Mouse (Mus musculus) ES-E14 (cell line): ENCODE results near the gene Sox5. TPM values are rescaled to one million over a fixed set of nuclear protein-coding genes. Genes with fewer than 3 reads are reported as not detected.

ENCODE experiments used
- DNase-seq: peaks from one replicate; pipeline ENCODE4 v3.0.0-alpha.2; 2013; ENCODE audit warnings: low read depth, low spot score
- H3K27ac ChIP-seq: 2 replicates; pipeline ENCODE4 v1.5.1; 2012; ENCODE audit warnings: low read depth, mild to moderate bottlenecking, low read length, moderate library complexity, mixed read lengths; ENCODE audit not compliant: poor library complexity, insufficient read depth, severe bottlenecking
- H3K36me3 ChIP-seq: 2 replicates; pipeline ENCODE4 v1.6.1; 2012; ENCODE audit warnings: mild to moderate bottlenecking, low read length, moderate library complexity, mixed read lengths; ENCODE audit not compliant: control insufficient read depth, poor library complexity, insufficient read depth, severe bottlenecking
- H3K4me1 ChIP-seq, 2 experiments: fragments of 150-350 bp in 1 of 2; sonication (generic) in 1 of 2; 2 replicates each; pipeline ENCODE4 v1.6.1; 2012; ENCODE audit warnings: low read length in 2 of 2, mild to moderate bottlenecking in 1 of 2, mixed read lengths in 1 of 2; ENCODE audit not compliant: control insufficient read depth in 2 of 2, insufficient read depth in 2 of 2, poor library complexity in 1 of 2
- H3K4me3 ChIP-seq, 2 experiments: fragments of 150-350 bp in 1 of 2; sonication (generic) in 1 of 2; 2 replicates each; pipeline ENCODE4 v1.5.1; 2012; ENCODE audit warnings: low read length in 2 of 2, low read depth in 1 of 2, mild to moderate bottlenecking in 1 of 2, mixed read lengths in 1 of 2; ENCODE audit not compliant: insufficient read depth in 1 of 2, poor library complexity in 1 of 2, severe bottlenecking in 1 of 2
- H3K9ac ChIP-seq: 2 replicates; pipeline ENCODE4 v1.6.1; 2012; ENCODE audit warnings: low read depth, mild to moderate bottlenecking, low read length, mixed read lengths; ENCODE audit not compliant: poor library complexity, insufficient read depth, severe bottlenecking
- H3K9me3 ChIP-seq: fragments of 150-350 bp; sonication (generic); 2 replicates; pipeline ENCODE4 v1.6.1; 2012; ENCODE audit warnings: low read depth, mild to moderate bottlenecking, low read length; ENCODE audit not compliant: control insufficient read depth, insufficient read depth
- CHD2 ChIP-seq: IDR thresholded peaks from 2 replicates; pipeline ENCODE4 v1.6.1; 2014; ENCODE audit warnings: mild to moderate bottlenecking, low read depth, low read length, inconsistent platforms
- HCFC1 ChIP-seq: IDR thresholded peaks from 2 replicates; pipeline ENCODE4 v1.6.1; 2012; ENCODE audit warnings: low read length, inconsistent platforms, borderline replicate concordance; ENCODE audit not compliant: insufficient read depth
- MAFK ChIP-seq: IDR thresholded peaks from 2 replicates; pipeline ENCODE4 v1.6.1; 2014; ENCODE audit warnings: mild to moderate bottlenecking, low read depth, low read length, inconsistent platforms; ENCODE audit not compliant: insufficient read depth
- ZC3H11A ChIP-seq: IDR thresholded peaks from 2 replicates; pipeline ENCODE4 v1.6.1; 2012; ENCODE audit warnings: low read depth, mild to moderate bottlenecking, inconsistent platforms, low read length, borderline replicate concordance
- ZNF384 ChIP-seq: IDR thresholded peaks from 2 replicates; pipeline ENCODE4 v1.6.1; 2012; ENCODE audit warnings: low read depth, low read length, inconsistent platforms
- in situ Hi-C, 2 experiments: fragments of 600-800 bp; cut with MboI; formaldehyde crosslinking; loops; one replicate each; pipeline ENCODE4 v1.15.1; 2025; ENCODE audit warnings: low sequenced_read_pairs in 2 of 2, inconsistent platforms in 1 of 2; ENCODE audit not compliant: unreplicated experiment in 2 of 2
- total RNA-seq: library from RNA; depleted of rRNA; stranded (reverse); fragments of 300-350 nt; gene quantifications from 2 replicates; pipeline ENCODE4 v1.2.3, GENCODE M21; 2012

Sox5 gene
- total RNA-seq, 1 experiment, result 0.36 TPM

DNA sequence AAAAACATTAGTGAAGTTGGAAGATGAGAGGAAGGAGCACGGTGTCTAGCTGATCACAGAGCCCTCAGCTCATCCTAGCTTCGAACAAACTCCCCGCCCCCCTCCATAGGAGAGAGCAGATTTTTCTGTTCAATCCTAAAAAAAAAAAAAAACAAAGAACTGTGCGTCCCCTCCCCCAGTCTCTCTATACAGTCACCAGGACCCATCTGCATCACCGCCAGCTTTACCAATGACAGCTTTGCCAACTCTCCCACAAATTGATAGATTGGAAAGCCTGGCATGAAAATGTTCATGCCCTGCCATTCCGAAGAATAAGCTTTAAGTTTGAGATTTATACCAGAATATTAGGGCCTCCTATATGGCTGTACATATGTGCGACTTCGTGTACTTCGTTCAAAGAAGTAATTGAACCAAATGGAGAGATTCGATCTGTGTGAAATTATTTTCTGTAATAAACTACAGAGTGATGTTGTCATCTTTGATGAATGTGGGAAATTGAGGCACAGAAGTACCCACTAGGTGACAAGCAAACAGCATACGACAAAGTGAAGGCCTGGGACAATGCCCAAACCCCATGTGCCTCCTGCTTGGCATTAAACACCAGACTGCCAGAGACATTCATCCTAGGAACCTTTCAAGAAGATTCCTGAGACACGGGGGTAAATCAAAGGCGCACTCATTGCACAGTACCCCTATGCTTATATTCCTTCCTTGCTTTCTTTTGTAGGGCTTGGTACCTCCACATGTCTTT, 459.3 kb downstream of the Sox5 start:
- H3K4me3 ChIP-seq, result no peak overlapping the region
- peaks cover 0 to 7% of the 10 kb centered on the region in 2 experiments; a peak in 2 of 4 replicates for H3K4me1 ChIP-seq
- H3K9ac ChIP-seq, result no peak overlapping the region
- TF ChIP-seq HCFC1 (no peak), ZNF384 (no peak), CHD2 (no peak), ZC3H11A (no peak), MAFK (no peak)
- H3K9me3 ChIP-seq, result no peaks in the 10 kb centered on the region
- in situ Hi-C loops, result no loop called here
- no peak for DNase-seq
- H3K27ac ChIP-seq, result no peak overlapping the region
- no peaks in the 10 kb centered on the region for H3K36me3 ChIP-seq

DNA sequence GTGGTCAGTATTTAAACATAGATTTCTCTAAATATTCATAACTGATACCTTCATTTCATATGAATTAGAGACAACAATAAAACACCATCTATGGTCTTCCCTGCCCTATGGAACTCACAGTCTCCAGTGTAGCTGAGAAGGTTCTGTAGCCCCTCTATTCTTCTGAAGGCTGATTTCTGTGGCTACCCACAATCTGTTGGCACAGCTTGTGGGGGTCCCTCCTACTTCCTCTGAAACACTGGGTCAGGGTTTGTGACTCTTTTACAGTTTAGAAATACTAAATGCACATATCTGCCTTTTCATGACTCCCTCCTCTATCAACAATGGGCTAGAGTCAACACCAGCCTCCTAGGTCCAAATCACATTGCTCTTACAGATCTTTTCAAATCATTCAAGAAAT, 461.4 kb downstream of the Sox5 start:
- TF ChIP-seq CHD2 (no peak), ZNF384 (no peak), ZC3H11A (no peak), MAFK (no peak), HCFC1 (no peak)
- no peak overlapping the region for H3K4me3 ChIP-seq
- in situ Hi-C loops, result no loop called here

DNA sequence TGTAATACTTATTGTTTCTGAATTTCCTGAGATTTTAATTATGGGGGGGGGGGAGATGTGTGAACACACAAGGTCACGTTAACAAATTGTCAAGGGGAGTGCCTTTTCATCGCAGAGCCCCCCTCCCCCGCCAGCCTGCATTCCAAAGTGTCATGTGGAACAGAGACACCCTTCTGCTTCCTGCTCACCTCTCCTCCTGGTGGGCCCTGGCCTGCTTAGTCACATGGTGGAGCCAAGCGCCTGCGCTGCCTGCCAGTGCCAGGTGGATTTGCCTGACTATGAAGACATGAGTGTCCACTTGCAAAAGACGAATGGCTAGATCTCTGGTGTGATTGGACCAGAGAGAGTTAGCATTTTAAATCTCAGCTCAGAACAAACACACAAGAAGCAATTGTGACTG, 462.1 kb downstream of the Sox5 start:
- Histone ChIP-seq H3K9me3 (no peaks in the 10 kb centered on the region), H3K36me3 (no peaks in the 10 kb centered on the region), H3K4me1 (peaks cover 0 to 3% of the 10 kb centered on the region in 2 experiments; a peak in 1 of 4 replicates), H3K27ac (no peak overlapping the region), H3K4me3 (no peak overlapping the region), H3K9ac (no peak overlapping the region)
- in situ Hi-C loops, result no loop called here
- TF ChIP-seq HCFC1 (no peak), ZC3H11A (no peak), ZNF384 (no peak), MAFK (no peak), CHD2 (no peak)
- no peak for DNase-seq

More for the DNA sequence above, 461.4 kb downstream of the Sox5 start:
- Histone ChIP-seq H3K9ac (no peak overlapping the region), H3K36me3 (no peaks in the 10 kb centered on the region), H3K27ac (no peak overlapping the region), H3K4me1 (peaks cover 0 to 3% of the 10 kb centered on the region in 2 experiments; a peak in 1 of 4 replicates), H3K9me3 (no peaks in the 10 kb centered on the region)
- no peak for DNase-seq

DNA sequence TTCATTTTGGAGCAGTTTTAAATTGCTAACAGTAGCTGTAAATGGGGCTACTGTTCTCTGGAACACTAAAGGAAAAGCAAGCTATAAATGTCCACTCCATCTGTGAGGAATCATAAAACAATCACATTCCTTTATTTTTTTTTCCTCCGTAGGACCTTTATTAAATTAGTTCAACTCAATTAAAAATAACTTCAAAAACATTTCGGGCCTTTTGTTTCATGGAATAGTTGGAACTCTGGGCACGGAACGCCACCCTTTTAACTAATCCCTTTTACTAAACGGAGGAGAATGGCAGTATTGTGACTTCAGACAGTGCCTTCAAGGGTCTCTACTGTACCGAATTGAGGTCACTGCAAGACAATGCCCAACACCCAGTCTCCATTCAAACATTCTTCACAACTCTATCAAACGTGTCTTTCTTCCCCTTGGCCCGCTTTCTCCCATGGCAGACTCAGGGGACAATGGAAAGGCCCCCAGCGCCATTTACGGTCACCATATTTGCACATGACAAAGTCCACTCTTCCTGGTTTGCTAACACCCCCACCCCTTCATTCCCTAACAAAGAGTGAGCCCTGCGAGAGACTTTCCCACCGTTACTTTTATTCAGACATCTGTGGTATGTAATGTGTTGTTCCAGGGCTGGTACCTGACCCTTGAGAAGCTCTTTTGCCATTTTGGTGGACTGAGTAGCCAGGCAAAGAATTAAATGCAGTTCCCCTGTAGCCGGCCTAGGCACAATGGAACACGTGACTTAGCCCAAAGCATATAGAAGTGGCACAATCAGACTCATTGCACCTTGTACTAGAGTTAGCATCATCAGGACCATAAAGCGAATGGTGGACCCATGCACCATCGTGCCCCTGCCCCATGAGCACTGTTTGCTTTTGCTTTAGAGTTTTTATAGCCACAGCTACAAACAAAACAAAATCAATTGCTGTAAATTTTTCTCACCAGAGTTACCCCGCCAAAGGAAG, 468.7 kb downstream of the Sox5 start:
- Histone ChIP-seq H3K36me3 (no peaks in the 10 kb centered on the region), H3K27ac (no peak overlapping the region), H3K4me3 (no peak overlapping the region), H3K4me1 (0 out of 4 replicates have a peak, but pooled peaks cover 0 to 4% of the 10 kb centered on the region in 2 experiments), H3K9ac (no peak overlapping the region), H3K9me3 (no peaks in the 10 kb centered on the region)
- in situ Hi-C loops, result no loop called here
- DNase-seq, result no peak
- TF ChIP-seq ZC3H11A (no peak), HCFC1 (no peak), MAFK (no peak), CHD2 (no peak), ZNF384 (no peak)
